Mouse (Mus musculus): ENCODE data around the gene Gm45753. TPM values are rescaled to one million over a fixed set of nuclear protein-coding genes. Genes with fewer than 3 reads are reported as not detected.

Gene Gm45753
- polyA plus RNA-seq, 1 experiment from 2014 or later = 0.07 TPM

- no peaks in the 10 kb centered on the region for H3K27me3 ChIP-seq (replicated peaks; ENCODE audit: low read depth, poor library complexity, severe bottlenecking)
- no peak for DNase-seq (ENCODE audit: low spot score)
- no peaks in the 10 kb centered on the region for H3K4me1 ChIP-seq
- H3K4me3 ChIP-seq = no peak overlapping the region
- H3K27ac ChIP-seq (replicated peaks) = no peak overlapping the region
- no peaks in the 10 kb centered on the region for H3K36me3 ChIP-seq (replicated peaks)
- 91% methylated on average over 4 of the region's 4 CpGs for WGBS
- H3K9me3 ChIP-seq = peaks cover 9% of the 10 kb centered on the region; the same call in 1 of the 2 replicates
Observed at GRCm38 (mm10) chr8:45267611-45268391, 40.5 kb downstream of the Gm45753 start.

DNA sequence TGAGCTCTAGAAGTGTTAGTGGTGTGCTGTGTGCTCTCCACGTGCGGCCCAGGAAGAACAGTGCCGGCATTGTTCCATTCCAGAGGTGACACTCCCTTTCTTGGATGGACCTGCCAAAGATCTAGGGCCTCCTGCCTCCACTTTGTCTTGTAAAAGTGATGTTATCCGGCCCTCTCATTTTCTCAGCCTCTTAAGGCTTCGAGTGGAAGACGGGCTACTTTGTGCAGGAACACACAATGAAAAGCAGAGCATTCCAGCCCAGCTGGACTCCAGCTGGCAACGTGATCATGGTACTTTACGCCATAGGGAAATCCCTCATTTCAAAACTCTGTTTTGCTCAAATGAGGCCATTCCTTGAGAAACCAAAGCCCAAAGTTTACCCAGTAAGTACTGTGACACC is 41.3 kb downstream of the Gm45753 start:
- Histone ChIP-seq H3K36me3 (replicated peaks) (no peaks in the 10 kb centered on the region), H3K27me3 (replicated peaks; ENCODE audit: low read depth, poor library complexity, severe bottlenecking) (no peaks in the 10 kb centered on the region), H3K9me3 (peaks cover 9% of the 10 kb centered on the region; the same call in 1 of the 2 replicates), H3K27ac (replicated peaks) (no peak overlapping the region), H3K4me3 (no peak overlapping the region), H3K4me1 (no peaks in the 10 kb centered on the region)
- WGBS = 54% methylated on average over 8 of the region's 8 CpGs
- no peak for DNase-seq (ENCODE audit: low spot score)

GRCm38 (mm10) chr8:45264918-45265317 is 43.3 kb downstream of the Gm45753 start:
- peaks cover 9% of the 10 kb centered on the region; the same call in 1 of the 2 replicates for H3K9me3 ChIP-seq
- 88% methylated on average over 4 of the region's 4 CpGs for WGBS

DNA sequence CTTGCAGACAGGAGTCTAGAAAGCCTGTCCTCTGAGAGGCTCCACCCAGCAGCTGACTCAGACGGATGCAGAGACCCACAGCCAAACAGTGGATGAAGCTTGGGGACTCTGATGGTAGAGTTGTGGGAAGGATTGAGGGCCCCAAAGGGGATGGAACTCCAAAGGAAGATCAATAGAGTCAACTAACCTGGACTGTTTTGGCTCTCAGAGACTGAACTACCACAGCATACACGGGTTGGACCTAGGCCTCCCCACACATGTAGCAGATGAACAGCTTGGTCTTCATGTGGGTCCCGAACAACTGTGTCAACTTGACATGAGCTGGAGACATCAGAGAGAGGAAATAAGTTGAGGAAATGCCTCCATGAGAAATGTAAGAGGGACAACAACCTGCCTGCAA is 45.4 kb downstream of the Gm45753 start:
- DNase-seq (ENCODE audit: low spot score) = no peak
- WGBS = 91% methylated on average over 3 of the region's 3 CpGs
- Histone ChIP-seq H3K9me3 (peaks cover 9% of the 10 kb centered on the region; the same call in 1 of the 2 replicates), H3K36me3 (replicated peaks) (no peaks in the 10 kb centered on the region), H3K4me3 (no peak overlapping the region), H3K4me1 (no peaks in the 10 kb centered on the region), H3K27me3 (replicated peaks; ENCODE audit: low read depth, poor library complexity, severe bottlenecking) (no peaks in the 10 kb centered on the region), H3K27ac (replicated peaks) (no peak overlapping the region)

More at GRCm38 (mm10) chr8:45264918-45265317, 43.3 kb downstream of the Gm45753 start:
- Histone ChIP-seq H3K4me1 (no peaks in the 10 kb centered on the region), H3K36me3 (replicated peaks) (no peaks in the 10 kb centered on the region), H3K27me3 (replicated peaks; ENCODE audit: low read depth, poor library complexity, severe bottlenecking) (no peaks in the 10 kb centered on the region), H3K27ac (replicated peaks) (no peak overlapping the region), H3K4me3 (no peak overlapping the region)
- no peak for DNase-seq (ENCODE audit: low spot score)

DNA sequence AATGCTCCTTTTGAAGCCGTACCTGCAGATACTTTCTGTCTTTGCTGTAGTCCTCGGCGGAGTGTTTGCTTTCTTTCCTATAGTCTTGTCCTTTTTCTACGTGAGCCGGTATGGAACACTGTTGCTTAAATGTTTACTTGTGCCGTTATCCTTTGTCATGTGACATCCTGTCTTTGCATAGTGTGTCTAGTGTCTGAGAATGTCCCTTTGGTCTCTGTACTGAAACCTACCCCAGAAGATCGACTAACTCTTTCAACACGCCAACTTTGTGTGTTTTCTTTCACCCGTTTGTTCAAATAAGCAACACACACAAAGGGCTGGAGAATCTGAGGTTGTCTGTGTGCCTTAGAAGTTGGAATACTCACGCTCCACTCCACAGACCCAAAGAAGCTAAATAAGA is 46.3 kb downstream of the Gm45753 start, which contains the start of gene F11:
Gene F11 (minus strand): TSS at position 112 of the 400 bp plus-strand sequence.
- H3K36me3 ChIP-seq (replicated peaks) = no peaks in the 10 kb centered on the region
- H3K27ac ChIP-seq (replicated peaks) = no peak within 1 kb of the TSS
- H3K27me3 ChIP-seq (replicated peaks; ENCODE audit: low read depth, poor library complexity, severe bottlenecking) = no peaks in the 10 kb centered on the region
- 82% methylated on average over 10 of the region's 10 CpGs for WGBS
- DNase-seq (ENCODE audit: low spot score) = no peak
- no peak within 1 kb of the TSS for H3K4me3 ChIP-seq
- no peaks in the 10 kb centered on the region for H3K4me1 ChIP-seq
- peaks cover 9% of the 10 kb centered on the region; the same call in 1 of the 2 replicates for H3K9me3 ChIP-seq

GRCm38 (mm10) chr8:45258421-45258820 is 49.8 kb downstream of the Gm45753 start:
- Histone ChIP-seq H3K9me3 (no peaks in the 10 kb centered on the region), H3K27me3 (replicated peaks; ENCODE audit: low read depth, poor library complexity, severe bottlenecking) (no peaks in the 10 kb centered on the region), H3K27ac (replicated peaks) (no peak overlapping the region), H3K4me1 (no peaks in the 10 kb centered on the region), H3K36me3 (replicated peaks) (no peaks in the 10 kb centered on the region), H3K4me3 (no peak overlapping the region)
- no peak for DNase-seq (ENCODE audit: low spot score)
- WGBS = 83% methylated on average over 8 of the region's 8 CpGs

DNA sequence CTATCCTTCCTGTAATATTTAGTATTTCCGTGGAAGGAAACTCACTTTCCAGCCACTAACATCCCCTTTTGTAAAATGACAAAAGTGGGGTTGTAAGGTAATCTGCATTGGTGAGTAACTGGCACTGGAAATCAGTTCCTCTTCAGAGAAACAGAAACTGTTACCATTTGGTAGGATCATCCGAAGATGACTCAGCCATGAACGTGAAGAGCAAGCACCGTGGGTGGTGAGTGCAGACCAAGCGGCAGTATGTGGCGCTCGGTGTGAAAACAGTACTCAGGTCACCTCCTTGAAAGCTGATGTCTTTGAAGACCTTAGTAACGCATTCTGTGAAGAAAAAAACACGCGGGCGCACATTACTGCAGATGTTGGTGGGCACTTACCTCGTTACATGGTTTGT is 53.2 kb downstream of the Gm45753 start:
- Histone ChIP-seq H3K27me3 (replicated peaks; ENCODE audit: low read depth, poor library complexity, severe bottlenecking) (no peaks in the 10 kb centered on the region), H3K9me3 (no peaks in the 10 kb centered on the region), H3K4me3 (no peak overlapping the region), H3K27ac (replicated peaks) (no peak overlapping the region), H3K4me1 (no peaks in the 10 kb centered on the region), H3K36me3 (replicated peaks) (no peaks in the 10 kb centered on the region)
- WGBS = 90% methylated on average over 12 of the region's 12 CpGs
- no peak for DNase-seq (ENCODE audit: low spot score)

DNA sequence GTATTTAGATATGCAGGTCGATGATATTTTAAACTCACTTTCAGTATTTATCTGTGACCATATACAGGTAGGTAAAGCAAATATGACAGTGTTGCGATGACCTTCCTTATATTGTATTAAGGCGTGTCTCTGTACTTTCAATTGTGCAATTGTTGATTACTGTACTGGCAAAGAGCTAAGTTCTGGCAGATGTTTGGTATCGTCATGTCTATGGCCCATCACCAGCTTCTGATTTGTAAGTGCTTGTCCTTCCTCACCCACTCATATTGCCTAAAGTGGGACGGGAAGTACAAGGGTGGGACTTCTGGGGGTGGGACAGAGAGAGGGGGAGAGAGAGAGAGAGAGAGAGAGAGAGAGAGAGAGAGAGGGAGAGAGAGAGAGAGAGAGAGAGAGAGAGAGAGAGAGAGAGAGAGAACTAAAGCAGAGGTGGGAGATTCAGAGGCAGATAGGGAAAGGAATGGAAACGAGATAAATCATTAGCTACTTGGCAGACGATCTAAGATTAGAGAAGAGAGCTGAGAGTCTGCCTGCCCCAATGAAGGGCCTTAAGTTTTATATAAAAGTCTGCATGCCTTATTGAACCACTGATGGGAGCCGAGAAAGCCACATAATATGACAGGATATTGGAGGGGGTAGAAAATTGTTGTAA is 53.9 kb downstream of the Gm45753 start:
- no peak overlapping the region for H3K27ac ChIP-seq (replicated peaks)
- DNase-seq (ENCODE audit: low spot score) = no peak
- no peak overlapping the region for H3K4me3 ChIP-seq
- no peaks in the 10 kb centered on the region for H3K36me3 ChIP-seq (replicated peaks)
- no peaks in the 10 kb centered on the region for H3K4me1 ChIP-seq
- WGBS = 86% methylated on average over 8 of the region's 8 CpGs
- no peaks in the 10 kb centered on the region for H3K27me3 ChIP-seq (replicated peaks; ENCODE audit: low read depth, poor library complexity, severe bottlenecking)
- no peaks in the 10 kb centered on the region for H3K9me3 ChIP-seq

DNA sequence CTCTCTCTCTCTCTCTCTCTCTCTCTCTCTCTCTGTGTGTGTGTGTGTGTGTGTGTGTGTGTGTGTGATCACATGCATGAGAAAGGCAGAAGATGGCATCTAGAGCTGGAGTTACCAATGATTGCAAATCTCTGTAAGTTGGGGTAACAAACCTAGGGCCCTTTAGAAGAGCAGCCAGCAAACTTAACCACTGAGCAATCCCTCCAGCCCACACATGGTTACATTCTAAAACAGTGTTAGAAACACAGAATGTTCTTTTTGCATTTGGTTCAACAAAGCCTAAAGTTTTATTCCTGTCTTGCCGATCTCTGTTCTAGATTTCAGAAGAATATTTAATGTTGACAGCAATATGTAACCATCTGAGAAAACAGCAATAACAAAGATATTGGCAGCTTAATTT is 54.7 kb downstream of the Gm45753 start:
- Histone ChIP-seq H3K4me3 (no peak overlapping the region), H3K27ac (replicated peaks) (no peak overlapping the region), H3K4me1 (no peaks in the 10 kb centered on the region), H3K9me3 (no peaks in the 10 kb centered on the region), H3K27me3 (replicated peaks; ENCODE audit: low read depth, poor library complexity, severe bottlenecking) (no peaks in the 10 kb centered on the region), H3K36me3 (replicated peaks) (no peaks in the 10 kb centered on the region)
- 93% methylated on average over 1 of the region's 1 CpGs for WGBS
- no peak for DNase-seq (ENCODE audit: low spot score)

DNA sequence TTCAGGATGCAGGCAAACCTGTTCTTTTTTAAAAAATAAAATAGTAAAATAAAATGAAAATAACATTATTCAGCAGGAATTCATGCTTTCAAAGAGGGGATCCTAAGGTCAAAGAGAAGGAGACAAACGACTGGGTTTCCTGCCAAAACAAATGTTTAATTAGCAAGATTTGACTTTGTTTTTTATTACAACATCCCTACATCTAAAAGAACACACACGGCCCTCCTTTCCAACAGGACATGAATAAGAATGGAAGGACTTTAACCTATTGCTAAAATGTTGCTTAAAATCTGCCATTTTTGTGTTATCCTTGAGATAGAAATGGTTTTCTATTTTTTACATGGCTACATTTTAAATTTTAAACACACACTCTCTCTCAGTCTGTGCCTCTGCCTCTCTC is 55.2 kb downstream of the Gm45753 start:
- Histone ChIP-seq H3K36me3 (replicated peaks) (no peaks in the 10 kb centered on the region), H3K27me3 (replicated peaks; ENCODE audit: low read depth, poor library complexity, severe bottlenecking) (no peaks in the 10 kb centered on the region), H3K4me1 (no peaks in the 10 kb centered on the region), H3K4me3 (no peak overlapping the region), H3K9me3 (no peaks in the 10 kb centered on the region), H3K27ac (replicated peaks) (no peak overlapping the region)
- WGBS = 76% methylated on average over 2 of the region's 2 CpGs
- no peak for DNase-seq (ENCODE audit: low spot score)

DNA sequence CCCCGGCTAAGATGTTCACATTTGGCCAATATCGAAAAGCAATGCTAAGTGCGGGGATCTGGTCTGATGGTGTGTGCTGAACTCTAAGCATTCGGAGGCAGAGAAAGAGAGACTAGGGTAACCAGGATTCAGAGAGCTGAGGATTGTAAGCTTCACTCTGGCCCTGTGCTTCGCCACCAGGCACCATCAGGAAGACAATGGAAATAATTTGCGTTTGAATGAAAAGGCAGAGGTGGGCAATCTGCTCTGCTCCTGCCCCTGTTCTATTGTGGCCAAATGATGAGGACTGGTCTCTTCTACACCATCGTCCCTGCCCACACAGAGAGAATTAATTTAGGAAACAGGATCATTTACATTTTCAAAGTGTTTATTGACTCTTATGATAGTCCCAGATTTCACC is 62.0 kb downstream of the Gm45753 start:
- no peak for DNase-seq (ENCODE audit: low spot score)
- H3K27me3 ChIP-seq (replicated peaks; ENCODE audit: low read depth, poor library complexity, severe bottlenecking) = no peaks in the 10 kb centered on the region
- H3K9me3 ChIP-seq = no peaks in the 10 kb centered on the region
- 44% methylated on average over 7 of the region's 7 CpGs for WGBS
- no peak overlapping the region for H3K4me3 ChIP-seq
- H3K36me3 ChIP-seq (replicated peaks) = no peaks in the 10 kb centered on the region
- H3K27ac ChIP-seq (replicated peaks) = no peak overlapping the region
- no peaks in the 10 kb centered on the region for H3K4me1 ChIP-seq

DNA sequence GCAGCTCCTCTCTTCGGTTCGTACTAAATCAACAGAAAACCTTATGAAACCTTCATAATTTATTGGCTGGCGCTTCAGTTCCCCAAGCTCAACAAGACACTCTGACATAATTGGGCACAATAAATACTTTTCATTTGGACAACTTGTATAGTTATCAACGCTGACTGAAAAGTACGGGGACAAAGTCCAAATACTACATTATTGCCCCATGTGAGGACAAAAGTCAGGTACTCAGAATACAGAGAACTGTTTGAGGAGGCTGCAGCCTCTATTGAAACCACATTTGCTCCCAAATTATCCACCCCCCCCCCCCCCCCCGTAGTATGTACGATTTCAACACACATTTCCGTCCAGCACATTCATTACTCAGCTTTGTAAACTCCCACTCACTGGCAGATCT is 68.9 kb downstream of the Gm45753 start:
- no peaks in the 10 kb centered on the region for H3K9me3 ChIP-seq
- no peaks in the 10 kb centered on the region for H3K36me3 ChIP-seq (replicated peaks)
- DNase-seq (ENCODE audit: low spot score) = no peak
- 89% methylated on average over 8 of the region's 8 CpGs for WGBS
- H3K4me3 ChIP-seq = no peak overlapping the region
- H3K27me3 ChIP-seq (replicated peaks; ENCODE audit: low read depth, poor library complexity, severe bottlenecking) = no peaks in the 10 kb centered on the region
- H3K27ac ChIP-seq (replicated peaks) = no peak overlapping the region
- 0 out of 2 replicates have a peak, but pooled peaks cover 4% of the 10 kb centered on the region for H3K4me1 ChIP-seq

DNA sequence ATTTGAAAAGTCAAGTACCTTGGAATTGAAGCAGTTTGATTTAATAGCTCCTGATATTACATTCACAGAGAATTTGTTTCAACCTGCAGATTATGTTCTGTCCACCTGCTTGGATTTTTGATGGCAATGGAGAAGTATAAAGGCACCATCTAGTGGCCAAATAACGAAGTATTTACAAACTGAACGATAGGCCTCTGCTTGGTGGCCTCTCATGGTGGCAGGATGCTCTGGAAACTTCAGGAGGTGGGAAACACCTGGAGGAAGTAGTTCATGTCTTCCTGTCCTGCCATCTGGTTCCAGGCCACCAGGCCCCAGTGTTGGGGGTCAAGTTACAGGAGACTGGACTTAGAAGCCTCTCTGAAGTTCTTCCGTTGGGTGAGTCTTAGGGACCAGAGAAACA is 70.0 kb downstream of the Gm45753 start:
- 27% methylated on average over 3 of the region's 3 CpGs for WGBS
- 0 out of 2 replicates have a peak, but pooled peaks cover 4% of the 10 kb centered on the region for H3K4me1 ChIP-seq
- peak; percentile 21 for DNase-seq (ENCODE audit: low spot score)
- H3K9me3 ChIP-seq = no peaks in the 10 kb centered on the region
- no peaks in the 10 kb centered on the region for H3K36me3 ChIP-seq (replicated peaks)
- no peak overlapping the region for H3K4me3 ChIP-seq
- H3K27ac ChIP-seq (replicated peaks) = no peak overlapping the region
- no peaks in the 10 kb centered on the region for H3K27me3 ChIP-seq (replicated peaks; ENCODE audit: low read depth, poor library complexity, severe bottlenecking)
